ENCODE assay signal across 12 mouse cellular contexts in the genomic region with DNA sequence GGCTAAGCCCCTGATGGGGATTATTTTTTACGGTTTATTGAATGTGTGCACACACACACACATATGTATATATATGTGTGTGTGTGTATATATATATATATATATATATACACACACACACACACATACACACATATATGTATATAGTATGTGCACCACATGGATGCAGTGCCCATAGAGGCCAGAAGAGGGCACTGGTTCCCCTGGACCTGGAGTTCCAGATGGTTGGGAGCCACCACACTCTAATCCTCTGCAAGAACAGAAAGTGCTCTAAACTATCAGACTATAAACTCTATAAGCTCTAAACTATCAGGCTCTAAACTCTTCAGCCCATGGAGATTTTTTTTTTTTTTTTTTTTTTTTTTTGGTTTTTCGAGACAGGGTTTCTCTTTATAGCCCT. TPM values are rescaled to one million over a fixed set of nuclear protein-coding genes. Genes with fewer than 3 reads are reported as not detected.
DNase-seq lines count a peak whose midpoint lies in the region; ATAC-seq and TF ChIP-seq lines count a peak whose summit lies in the region.
"Had no signal": no experiment of that assay in that cellular context is flagged by ENCODE, and none has a peak within 500 bp of the region (broad histone marks: within the 10 kb centered on the region; RNA-seq: fewer than 3 reads in every experiment).

No protein-coding gene starts in this region.

- TF ChIP-seq POLR2A in heart, adult 2 months (IDR thresholded peaks at IDR 0.05; ENCODE audit: insufficient read depth, low read depth, low read length): no peak
- TF ChIP-seq POLR2A in bone marrow, adult 2 months (IDR thresholded peaks at IDR 0.05; ENCODE audit: borderline replicate concordance, control insufficient read depth, low read depth, low read length): no peak

- no peaks in the 10 kb centered on the region for H3K79me2 ChIP-seq in heart, adult 2 months (replicated peaks; ENCODE audit: control insufficient read depth, insufficient read depth, low read length)

- H3K27ac ChIP-seq in heart, adult 2 months: no peak overlapping the region
- H3K27ac ChIP-seq in midbrain, embryonic 12.5 days (replicated peaks): peak overlapping the region; percentile 68
- H3K27ac ChIP-seq in midbrain, embryonic 11.5 days (ENCODE audit: low read depth, low read length): no peak overlapping the region
- no peak overlapping the region for H3K27ac ChIP-seq in bone marrow, adult 2 months (ENCODE audit: control insufficient read depth, insufficient read depth, low read depth, low read length, poor library complexity)
- H3K27ac ChIP-seq in midbrain, postnatal 0 days (ENCODE audit: low read depth, low read length): 0 out of 2 replicates have a peak overlapping the region, but pooled peaks have one; percentile 70
- H3K27ac ChIP-seq: embryonic facial prominence, embryonic 12.5 days had no signal

- no peak overlapping the region for H3K4me3 ChIP-seq in heart, adult 2 months
- H3K4me3 ChIP-seq in midbrain, embryonic 12.5 days: no peak overlapping the region
- H3K4me3 ChIP-seq in midbrain, embryonic 11.5 days (ENCODE audit: low read depth, low read length): no peak overlapping the region
- H3K4me3 ChIP-seq in bone marrow, adult 2 months (replicated peaks; ENCODE audit: control insufficient read depth, low read depth, low read length): no peak overlapping the region
- H3K4me3 ChIP-seq in midbrain, postnatal 0 days (ENCODE audit: low read depth, low read length): no peak overlapping the region
- H3K4me3 ChIP-seq: embryonic facial prominence, embryonic 12.5 days had no signal

- ATAC-seq in midbrain, embryonic 12.5 days (ENCODE audit: low FRiP score, low read depth): no peak
- ATAC-seq in midbrain, embryonic 11.5 days (ENCODE audit: low FRiP score): no peak
- no peak for ATAC-seq in midbrain, postnatal 0 days (ENCODE audit: low FRiP score)

- intact Hi-C loops in heart, adult 2 months (cut with DNase I): no loop called here

- H3K4me2 ChIP-seq in midbrain, embryonic 12.5 days (replicated peaks): no peak overlapping the region
- H3K4me2 ChIP-seq in midbrain, embryonic 11.5 days: no peak overlapping the region
- H3K4me2 ChIP-seq in midbrain, postnatal 0 days (ENCODE audit: low read depth, low read length, poor library complexity, severe bottlenecking): no peak overlapping the region
- H3K4me2 ChIP-seq: embryonic facial prominence, embryonic 12.5 days had no signal

- no peaks in the 10 kb centered on the region for H3K27me3 ChIP-seq in heart, adult 2 months (ENCODE audit: control insufficient read depth, insufficient read depth, low read length)
- no peaks in the 10 kb centered on the region for H3K27me3 ChIP-seq in midbrain, embryonic 12.5 days
- no peaks in the 10 kb centered on the region for H3K27me3 ChIP-seq in midbrain, embryonic 11.5 days (ENCODE audit: control insufficient read depth, insufficient read depth, low read length)
- H3K27me3 ChIP-seq in midbrain, postnatal 0 days (ENCODE audit: insufficient read depth, low read length): no peaks in the 10 kb centered on the region
- H3K27me3 ChIP-seq: embryonic facial prominence, embryonic 12.5 days had no signal

- H3K9me3 ChIP-seq in midbrain, embryonic 12.5 days: no peaks in the 10 kb centered on the region
- no peaks in the 10 kb centered on the region for H3K9me3 ChIP-seq in midbrain, embryonic 11.5 days (ENCODE audit: control insufficient read depth, low read length)
- no peaks in the 10 kb centered on the region for H3K9me3 ChIP-seq in midbrain, postnatal 0 days (ENCODE audit: low read length)
- H3K9me3 ChIP-seq: embryonic facial prominence, embryonic 12.5 days had no signal

- WGBS in heart, adult 2 months: 100% methylated on average over 2 of the region's 2 CpGs
- WGBS in midbrain, embryonic 12.5 days: 90% methylated on average over 2 of the region's 2 CpGs
- WGBS in midbrain, embryonic 11.5 days: 100% methylated on average over 1 of the region's 2 CpGs
- WGBS in bone marrow, adult 2 months: 81% methylated on average over 2 of the region's 2 CpGs
- 94% methylated on average over 1 of the region's 2 CpGs for WGBS in midbrain, postnatal 0 days

- no peak for TF ChIP-seq EP300 in heart, adult 2 months (IDR thresholded peaks at IDR 0.05; ENCODE audit: insufficient read depth, low read depth, low read length)

- peak; percentile 49 for TF ChIP-seq CTCF in heart, adult 2 months (IDR thresholded peaks at IDR 0.05)
- peak; percentile 20; the same call in 1 of the 2 replicates for TF ChIP-seq CTCF in bone marrow, adult 2 months (IDR thresholded peaks at IDR 0.05; ENCODE audit: control insufficient read depth, insufficient read depth, low read length)
- peak; percentile 48 for TF ChIP-seq CTCF in midbrain, postnatal 0 days (IDR thresholded peaks at IDR 0.05)

- peaks cover 4% of the 10 kb centered on the region; the same call in 1 of the 2 replicates for H3K36me3 ChIP-seq in heart, adult 2 months (ENCODE audit: control insufficient read depth, insufficient read depth, low read length)
- H3K36me3 ChIP-seq in midbrain, embryonic 12.5 days: peaks cover 27% of the 10 kb centered on the region
- no peaks in the 10 kb centered on the region; the same call in 1 of the 2 replicates for H3K36me3 ChIP-seq in midbrain, embryonic 11.5 days (ENCODE audit: control insufficient read depth, insufficient read depth, low read length)
- peaks cover 25% of the 10 kb centered on the region; the same call in 1 of the 2 replicates for H3K36me3 ChIP-seq in midbrain, postnatal 0 days (ENCODE audit: insufficient read depth, low read length)

- H3K4me1 ChIP-seq in heart, adult 2 months (ENCODE audit: control insufficient read depth, insufficient read depth, low read length): peaks cover 8% of the 10 kb centered on the region
- peaks cover 46% of the 10 kb centered on the region for H3K4me1 ChIP-seq in midbrain, embryonic 12.5 days
- H3K4me1 ChIP-seq in midbrain, embryonic 11.5 days (ENCODE audit: control insufficient read depth, insufficient read depth, low read length): peaks cover 21% of the 10 kb centered on the region
- H3K4me1 ChIP-seq in bone marrow, adult 2 months (ENCODE audit: control insufficient read depth, insufficient read depth, low read length): peaks cover 11% of the 10 kb centered on the region
- H3K4me1 ChIP-seq in midbrain, postnatal 0 days (ENCODE audit: insufficient read depth, low read length): peaks cover 8% of the 10 kb centered on the region; the same call in 1 of the 2 replicates

- DNase-seq in heart, adult 2 months: no peak
- no peak for DNase-seq in heart, adult 11 months
- DNase-seq in midbrain, embryonic 11.5 days (ENCODE audit: low spot score, missing footprints): no peak
- DNase-seq in midbrain, postnatal 0 days (ENCODE audit: low spot score): no peak
- DNase-seq in ovary, postnatal 14 days (ENCODE audit: low spot score): no peak
- no peak for DNase-seq in cerebellum, postnatal 4 days (ENCODE audit: low spot score in 2 of 2)
- DNase-seq: cerebellum, adult 11 months; heart, postnatal 14 days; kidney, postnatal 10 days had no signal

- H3K9ac ChIP-seq in heart, adult 2 months (ENCODE audit: low read depth, low read length): no peak overlapping the region
- no peak overlapping the region for H3K9ac ChIP-seq in midbrain, embryonic 12.5 days (replicated peaks)
- no peak overlapping the region for H3K9ac ChIP-seq in midbrain, embryonic 11.5 days (ENCODE audit: low read length)
- H3K9ac ChIP-seq in midbrain, postnatal 0 days (replicated peaks; ENCODE audit: low read length, poor library complexity, severe bottlenecking): no peak overlapping the region
- H3K9ac ChIP-seq: embryonic facial prominence, embryonic 12.5 days had no signal

RNA-seq across cellular contexts. Expression of a gene that starts 25.1 kb away (rescaled TPM):
- 10 to 100 TPM; 56.4 to 96.9 TPM for total RNA-seq in heart, adult 2 months (2021)
- 86.2 and 118 TPM in 2 replicates for polyA plus RNA-seq in heart, adult 2 months (2012; rRNA removed)
- polyA plus RNA-seq in midbrain, embryonic 12.5 days (2016; fragmentation: Nextera tagmentation; extraction: Ambion mirVana): 69.4 and 82.8 TPM in 2 replicates
- polyA plus RNA-seq in midbrain, embryonic 11.5 days (2014; fragmentation: Nextera tagmentation; extraction: Ambion mirVana): 43.6 and 45.6 TPM in 2 replicates
- 18.5 and 36.3 TPM in 2 replicates for polyA plus RNA-seq in bone marrow, adult 2 months (2011; ENCODE audit: insufficient read depth, insufficient read length, low replicate concordance, missing spikeins)
- total RNA-seq in midbrain, postnatal 0 days (2014; rRNA removed): 105 and 147 TPM in 2 replicates
- 123 and 146 TPM in 2 replicates for polyA plus RNA-seq in midbrain, postnatal 0 days (2015; fragmentation: Nextera tagmentation; extraction: Ambion mirVana)

Comparison
In these comparisons a context has a peak if more than half of its experiments do, and no peak if none do; other contexts are left out.
1. H3K27ac ChIP-seq: peak in midbrain, embryonic 12.5 days (single experiment) and midbrain, postnatal 0 days (single experiment); none in heart, adult 2 months (single experiment), midbrain, embryonic 11.5 days (single experiment) and bone marrow, adult 2 months (single experiment).
2. Peak in every context shown above with its lines, with median percentiles within 50 percentile points of each other: CTCF ChIP-seq.